Comparison of ENCODE assay signal across 8 mouse cellular contexts in the genomic region with DNA sequence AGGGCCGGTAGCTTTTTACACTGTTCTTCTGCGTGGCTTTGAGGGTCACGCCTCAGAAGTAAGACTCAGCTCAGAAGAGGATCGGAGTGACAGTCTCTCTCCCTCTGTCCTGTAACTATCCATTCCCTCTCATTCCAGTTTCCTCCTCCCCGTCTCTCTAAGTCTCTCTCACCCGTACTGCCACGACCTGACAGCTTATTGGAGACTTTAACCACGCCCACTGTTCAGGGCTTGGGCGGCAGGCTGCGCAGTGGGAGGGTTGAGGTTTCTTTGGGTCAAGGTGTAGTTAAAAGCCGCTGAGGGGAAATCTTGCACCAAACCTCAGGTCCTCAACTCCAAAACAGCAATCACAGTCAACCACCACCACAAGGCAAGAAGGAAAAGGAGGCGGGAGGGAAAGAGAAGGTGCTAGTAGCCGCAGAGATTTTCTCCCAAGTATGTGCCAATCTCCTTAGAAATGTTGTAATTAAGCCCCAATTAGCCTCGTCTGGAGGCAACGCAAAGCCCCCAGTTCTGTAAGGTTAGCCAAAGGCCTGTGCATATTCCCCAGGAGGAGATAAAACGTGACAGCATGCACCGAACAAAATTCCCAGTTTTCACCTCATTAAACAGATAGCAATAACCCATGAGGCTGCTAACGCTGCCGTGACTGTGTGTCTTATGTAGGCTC. TPM values are rescaled to one million over a fixed set of nuclear protein-coding genes. Genes with fewer than 3 reads are reported as not detected.
DNase-seq lines count a peak whose midpoint lies in the region; ATAC-seq and TF ChIP-seq lines count a peak whose summit lies in the region.

No protein-coding gene starts in this region.

- peaks cover 25% of the 10 kb centered on the region for H3K4me1 ChIP-seq in forebrain, embryonic 10.5 days
- H3K4me1 ChIP-seq in kidney, embryonic 16.5 days (ENCODE audit: insufficient read depth, low read length), result peaks cover 11% of the 10 kb centered on the region; the same call in 1 of the 2 replicates
- peaks cover 17% of the 10 kb centered on the region for H3K4me1 ChIP-seq in midbrain, embryonic 13.5 days (replicated peaks)

- 14% methylated on average over 19 of the region's 19 CpGs for WGBS in forebrain, embryonic 10.5 days
- 8% methylated on average over 19 of the region's 19 CpGs for WGBS in kidney, embryonic 16.5 days
- WGBS in midbrain, embryonic 13.5 days, result 15% methylated on average over 19 of the region's 19 CpGs

- no peaks in the 10 kb centered on the region for H3K9me3 ChIP-seq in forebrain, embryonic 10.5 days
- no peaks in the 10 kb centered on the region for H3K9me3 ChIP-seq in kidney, embryonic 16.5 days (ENCODE audit: low read length)
- H3K9me3 ChIP-seq in midbrain, embryonic 13.5 days, result no peaks in the 10 kb centered on the region

- 0 out of 2 replicates have a peak overlapping the region, but pooled peaks have one; percentile 13 for H3K9ac ChIP-seq in kidney, embryonic 16.5 days (replicated peaks; ENCODE audit: low read length)
- 0 out of 2 replicates have a peak overlapping the region, but pooled peaks have one; percentile 28 for H3K9ac ChIP-seq in midbrain, embryonic 13.5 days (replicated peaks)

- H3K4me3 ChIP-seq in gastrocnemius, adult 2 months, result peak overlapping the region; percentile 48
- H3K4me3 ChIP-seq in forebrain, embryonic 10.5 days, result peak overlapping the region; percentile 36
- H3K4me3 ChIP-seq in kidney, embryonic 16.5 days (ENCODE audit: low read length), result peak overlapping the region; percentile 34
- H3K4me3 ChIP-seq in midbrain, embryonic 13.5 days (replicated peaks), result no peak overlapping the region

- TF ChIP-seq CTCF in gastrocnemius, adult 2 months (IDR thresholded peaks at IDR 0.05), result no peak

- H3K36me3 ChIP-seq in forebrain, embryonic 10.5 days (replicated peaks), result no peaks in the 10 kb centered on the region
- no peaks in the 10 kb centered on the region for H3K36me3 ChIP-seq in kidney, embryonic 16.5 days (ENCODE audit: insufficient read depth, low read length)
- H3K36me3 ChIP-seq in midbrain, embryonic 13.5 days, result no peaks in the 10 kb centered on the region

- peak overlapping the region; percentile 54 for H3K4me2 ChIP-seq in kidney, embryonic 16.5 days (replicated peaks; ENCODE audit: low read depth, low read length)
- H3K4me2 ChIP-seq in midbrain, embryonic 13.5 days (replicated peaks), result peak overlapping the region; percentile 34

- no peak overlapping the region for H3K27ac ChIP-seq in gastrocnemius, adult 2 months
- peak overlapping the region; percentile 46; the same call in 1 of the 2 replicates for H3K27ac ChIP-seq in forebrain, embryonic 10.5 days
- H3K27ac ChIP-seq in kidney, embryonic 16.5 days (ENCODE audit: low read length), result no peak overlapping the region
- no peak overlapping the region for H3K27ac ChIP-seq in midbrain, embryonic 13.5 days

- ATAC-seq in kidney, embryonic 16.5 days (ENCODE audit: low FRiP score, low TSS enrichment), result peak; percentile 31; the same call in 1 of the 2 replicates
- ATAC-seq in midbrain, embryonic 13.5 days, result no peak

- peaks cover 29% of the 10 kb centered on the region for H3K27me3 ChIP-seq in forebrain, embryonic 10.5 days (ENCODE audit: poor library complexity, severe bottlenecking)
- H3K27me3 ChIP-seq in kidney, embryonic 16.5 days (ENCODE audit: insufficient read depth, low read length), result peaks cover 4% of the 10 kb centered on the region
- H3K27me3 ChIP-seq in midbrain, embryonic 13.5 days, result peaks cover 9% of the 10 kb centered on the region

- intact Hi-C loops in gastrocnemius, adult 2 months (cut with DNase I), result no loop called here

- no peak for DNase-seq in gastrocnemius, adult 2 months
- no peak for DNase-seq in gastrocnemius, postnatal 25 days
- peak; percentile 34 for DNase-seq in forebrain, embryonic 10.5 days (ENCODE audit: extremely low spot score, low spot score)
- DNase-seq in cerebellum, postnatal 14 days, result no peak
- DNase-seq in cerebellum, adult 9-10 months, result no peak
- DNase-seq in layer of hippocampus, adult 18-20 months (ENCODE audit: low spot score in 2 of 2), result no peak

RNA-seq across cellular contexts. Expression of a gene that starts 45.8 kb away (rescaled TPM):
- 10 to 100 TPM; 24.1 to 26.2 TPM for total RNA-seq in gastrocnemius, adult 2 months (2021)
- 10 to 100 TPM; 20.2 to 21.9 TPM for total RNA-seq in gastrocnemius, postnatal 25 days (2021)
- 28.2 and 30.6 TPM in 2 replicates for polyA plus RNA-seq in forebrain, embryonic 10.5 days (2016; fragmentation: Nextera tagmentation; extraction: Ambion mirVana)
- polyA plus RNA-seq in kidney, embryonic 16.5 days (2015; fragmentation: Nextera tagmentation; extraction: Ambion mirVana), result 29.1 and 29.9 TPM in 2 replicates
- polyA plus RNA-seq in midbrain, embryonic 13.5 days (2015; fragmentation: Nextera tagmentation; extraction: Ambion mirVana), result 26.3 and 26.4 TPM in 2 replicates
- 10 to 100 TPM; 44.8 to 51.1 TPM for total RNA-seq in layer of hippocampus, adult 18-20 months (2021)
